Mouse (Mus musculus): ENCODE data around the gene Eif2b5.

DNA sequence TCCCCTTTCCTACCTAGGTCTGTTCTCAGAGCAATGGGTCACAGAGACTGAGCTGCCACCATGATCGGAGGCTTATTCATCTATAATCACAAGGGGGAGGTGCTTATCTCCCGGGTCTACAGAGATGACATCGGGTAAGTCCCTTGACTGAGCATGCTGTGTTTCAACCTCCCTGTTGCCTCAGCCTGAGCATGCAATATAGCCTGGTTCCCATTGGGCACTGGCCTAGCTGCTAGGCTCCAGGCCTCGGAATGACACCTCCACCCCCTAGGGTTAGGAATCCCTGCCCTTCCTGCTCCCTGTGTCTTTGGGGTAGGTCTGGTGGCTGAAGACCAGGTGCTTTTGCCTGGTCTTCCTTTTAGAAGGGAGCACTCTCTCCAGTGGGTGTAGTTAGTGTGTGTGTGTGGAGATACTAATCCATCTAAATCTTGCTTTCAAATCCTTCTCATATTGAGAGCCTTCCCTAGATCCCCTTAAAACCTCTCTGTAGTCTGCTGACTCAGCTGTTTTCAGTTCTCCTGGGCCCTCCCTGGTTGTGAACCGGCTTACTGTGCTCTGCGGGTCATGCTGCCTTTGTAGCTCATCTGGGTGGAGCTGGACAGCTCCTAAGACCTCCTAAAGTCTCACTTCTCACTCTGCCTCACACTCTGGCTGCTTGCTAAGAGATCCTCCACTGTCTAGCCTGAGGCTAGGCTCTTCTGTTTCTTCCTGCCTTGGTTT, 39.1 kb downstream of the Eif2b5 start:
- no peak for TF ChIP-seq CTCF (conservative IDR thresholded peaks at IDR 0.05; ENCODE audit: insufficient read depth, insufficient read length, low read depth, low read length)
- TF ChIP-seq POLR2A (IDR thresholded peaks at IDR 0.05; ENCODE audit: low read depth, low read length): no peak

Data from kidney, adult 2 months (tissue).